Mouse (Mus musculus) stomach, embryonic 15.5 days (tissue): Measurements from ENCODE around the gene Dglucy. TPM values are rescaled to one million over a fixed set of nuclear protein-coding genes. Genes with fewer than 3 reads are reported as not detected.

Experiments used
- ATAC-seq: fragments of 200-750 bp; cut with Nextera tagmentation; 2 replicates; pipeline ENCODE4 v1.8.0; 2017; ENCODE audit warnings: low read depth, moderate number of reproducible peaks, moderate TSS enrichment; ENCODE audit not compliant: insufficient read depth, low FRiP score
- H3K27ac ChIP-seq: fragments of 300-500 bp; sonication (generic); 2 replicates; pipeline ENCODE4 v1.5.1; 2015; ENCODE audit warnings: mild to moderate bottlenecking, inconsistent platforms
- H3K27me3 ChIP-seq: fragments of 300-500 bp; sonication (generic); replicated peaks from 2 replicates; pipeline ENCODE4 v1.6.1; 2015; ENCODE audit warnings: inconsistent platforms
- H3K36me3 ChIP-seq: fragments of 300-500 bp; sonication (generic); 2 replicates; pipeline ENCODE4 v1.6.1; 2015; ENCODE audit warnings: inconsistent platforms
- H3K4me1 ChIP-seq: fragments of 300-500 bp; sonication (generic); 2 replicates; pipeline ENCODE4 v1.6.1; 2015; ENCODE audit warnings: inconsistent platforms
- H3K4me2 ChIP-seq: fragments of 300-500 bp; sonication (generic); 2 replicates; pipeline ENCODE4 v1.6.1; 2015; ENCODE audit warnings: mild to moderate bottlenecking, inconsistent platforms
- H3K4me3 ChIP-seq: fragments of 300-500 bp; sonication (generic); replicated peaks from 2 replicates; pipeline ENCODE4 v1.5.1; 2015; ENCODE audit warnings: inconsistent platforms
- H3K9ac ChIP-seq: fragments of 300-500 bp; sonication (generic); 2 replicates; pipeline ENCODE4 v1.6.1; 2015; ENCODE audit warnings: inconsistent platforms
- H3K9me3 ChIP-seq: fragments of 300-500 bp; sonication (generic); 2 replicates; pipeline ENCODE4 v1.6.1; 2016; ENCODE audit warnings: inconsistent platforms
- WGBS: fragments of 180-500 bp; shearing (Covaris S2); methylation state at CpG from one replicate; pipeline ENCODE4 v1.1.7; 2015; 5-methylcytosine and 5-hydroxymethylcytosine counted together
- polyA plus RNA-seq: library from polyadenylated mRNA; unstranded; fragments of >200 nt; fragmentation: Nextera tagmentation; extraction: Ambion mirVana; gene quantifications from 2 replicates; pipeline ENCODE4 v1.2.1, GENCODE M21; 2015

Gene Dglucy
- polyA plus RNA-seq, 1 experiment from 2014 or later, result 4.1 TPM

GRCm38 (mm10) chr12:100924646-100925339 lies 145.9 kb downstream of the Dglucy start:
- H3K4me1 ChIP-seq, result no peaks in the 10 kb centered on the region
- no peaks in the 10 kb centered on the region for H3K36me3 ChIP-seq
- no peak overlapping the region for H3K4me2 ChIP-seq
- H3K27ac ChIP-seq, result no peak overlapping the region
- H3K9ac ChIP-seq, result no peak overlapping the region
- 87% methylated on average over 15 of the region's 15 CpGs for WGBS
- H3K9me3 ChIP-seq, result no peaks in the 10 kb centered on the region
- no peaks in the 10 kb centered on the region for H3K27me3 ChIP-seq
- no peak overlapping the region for H3K4me3 ChIP-seq
- ATAC-seq, result no peak

- no peaks in the 10 kb centered on the region for H3K9me3 ChIP-seq
- H3K36me3 ChIP-seq, result no peaks in the 10 kb centered on the region
- no peaks in the 10 kb centered on the region for H3K27me3 ChIP-seq
- H3K9ac ChIP-seq, result no peak overlapping the region
- no peak overlapping the region for H3K27ac ChIP-seq
- 71% methylated on average over 14 of the region's 14 CpGs for WGBS
- no peak overlapping the region for H3K4me3 ChIP-seq
- H3K4me2 ChIP-seq, result no peak overlapping the region
- no peak; the same call in 1 of the 2 replicates for ATAC-seq
- no peaks in the 10 kb centered on the region for H3K4me1 ChIP-seq
These were observed 147.1 kb downstream of the Dglucy start for GRCm38 (mm10) chr12:100925644-100926619.

- Histone ChIP-seq H3K4me1 (no peaks in the 10 kb centered on the region), H3K9me3 (no peaks in the 10 kb centered on the region), H3K27ac (no peak overlapping the region), H3K9ac (no peak overlapping the region), H3K36me3 (0 out of 2 replicates have a peak, but pooled peaks cover 5% of the 10 kb centered on the region), H3K4me3 (no peak overlapping the region), H3K4me2 (no peak overlapping the region), H3K27me3 (no peaks in the 10 kb centered on the region)
- WGBS, result 88% methylated on average over 9 of the region's 9 CpGs
- no peak for ATAC-seq
These were observed 149.4 kb downstream of the Dglucy start for GRCm38 (mm10) chr12:100928286-100928685.

GRCm38 (mm10) chr12:100931653-100932052 lies 152.8 kb downstream of the Dglucy start:
- H3K4me1 ChIP-seq, result no peaks in the 10 kb centered on the region
- H3K27ac ChIP-seq, result no peak overlapping the region
- no peak overlapping the region for H3K9ac ChIP-seq
- H3K9me3 ChIP-seq, result no peaks in the 10 kb centered on the region
- H3K4me2 ChIP-seq, result no peak overlapping the region
- H3K4me3 ChIP-seq, result no peak overlapping the region
- no peak for ATAC-seq
- H3K27me3 ChIP-seq, result no peaks in the 10 kb centered on the region
- 94% methylated on average over 14 of the region's 14 CpGs for WGBS
- H3K36me3 ChIP-seq, result 0 out of 2 replicates have a peak, but pooled peaks cover 5% of the 10 kb centered on the region

- Histone ChIP-seq H3K4me3 (no peak overlapping the region), H3K4me1 (peaks cover 6% of the 10 kb centered on the region; the same call in 1 of the 2 replicates), H3K27me3 (no peaks in the 10 kb centered on the region), H3K4me2 (no peak overlapping the region), H3K36me3 (0 out of 2 replicates have a peak, but pooled peaks cover 5% of the 10 kb centered on the region), H3K27ac (no peak overlapping the region), H3K9ac (no peak overlapping the region), H3K9me3 (no peaks in the 10 kb centered on the region)
- no peak for ATAC-seq
- 77% methylated on average over 5 of the region's 5 CpGs for WGBS
These were observed 155.9 kb downstream of the Dglucy start for GRCm38 (mm10) chr12:100934796-100935195.

GRCm38 (mm10) chr12:100936116-100936515 lies 157.3 kb downstream of the Dglucy start:
- no peak for ATAC-seq
- no peaks in the 10 kb centered on the region for H3K27me3 ChIP-seq
- no peak overlapping the region for H3K27ac ChIP-seq
- H3K4me2 ChIP-seq, result no peak overlapping the region
- 0 out of 2 replicates have a peak, but pooled peaks cover 5% of the 10 kb centered on the region for H3K36me3 ChIP-seq
- 4% methylated on average over 2 of the region's 2 CpGs for WGBS
- no peaks in the 10 kb centered on the region for H3K9me3 ChIP-seq
- no peak overlapping the region for H3K4me3 ChIP-seq
- H3K4me1 ChIP-seq, result peaks cover 6% of the 10 kb centered on the region; the same call in 1 of the 2 replicates
- no peak overlapping the region for H3K9ac ChIP-seq

- H3K27ac ChIP-seq, result no peak overlapping the region
- no peak overlapping the region for H3K4me3 ChIP-seq
- H3K27me3 ChIP-seq, result no peaks in the 10 kb centered on the region
- H3K9me3 ChIP-seq, result no peaks in the 10 kb centered on the region
- 80% methylated on average over 4 of the region's 4 CpGs for WGBS
- H3K36me3 ChIP-seq, result 0 out of 2 replicates have a peak, but pooled peaks cover under 1% of the 10 kb centered on the region
- H3K4me1 ChIP-seq, result peaks cover 6% of the 10 kb centered on the region; the same call in 1 of the 2 replicates
- no peak overlapping the region for H3K9ac ChIP-seq
- H3K4me2 ChIP-seq, result no peak overlapping the region
- ATAC-seq, result no peak
These were observed 157.9 kb downstream of the Dglucy start for GRCm38 (mm10) chr12:100936737-100937136.

GRCm38 (mm10) chr12:100937441-100938360 lies 158.8 kb downstream of the Dglucy start:
- 66% methylated on average over 21 of the region's 21 CpGs for WGBS
- Histone ChIP-seq H3K27ac (peak overlapping the region; percentile 71), H3K36me3 (no peaks in the 10 kb centered on the region; the same call in 1 of the 2 replicates), H3K4me2 (no peak overlapping the region), H3K27me3 (no peaks in the 10 kb centered on the region), H3K9me3 (no peaks in the 10 kb centered on the region), H3K4me3 (no peak overlapping the region), H3K4me1 (peaks cover 6% of the 10 kb centered on the region; the same call in 1 of the 2 replicates), H3K9ac (no peak overlapping the region)
- ATAC-seq, result no peak; the same call in 1 of the 2 replicates

GRCm38 (mm10) chr12:100941361-100941760 lies 162.5 kb downstream of the Dglucy start:
- Histone ChIP-seq H3K4me2 (no peak overlapping the region), H3K4me3 (no peak overlapping the region), H3K4me1 (peaks cover 6% of the 10 kb centered on the region; the same call in 1 of the 2 replicates), H3K9ac (no peak overlapping the region), H3K36me3 (peaks cover under 1% of the 10 kb centered on the region), H3K27ac (no peak overlapping the region), H3K9me3 (no peaks in the 10 kb centered on the region), H3K27me3 (no peaks in the 10 kb centered on the region)
- no peak for ATAC-seq
- 80% methylated on average over 3 of the region's 3 CpGs for WGBS

GRCm38 (mm10) chr12:100943146-100943545 lies 164.3 kb downstream of the Dglucy start:
- no peaks in the 10 kb centered on the region for H3K27me3 ChIP-seq
- no peak overlapping the region for H3K4me2 ChIP-seq
- 61% methylated on average over 4 of the region's 4 CpGs for WGBS
- H3K9me3 ChIP-seq, result no peaks in the 10 kb centered on the region
- H3K27ac ChIP-seq, result no peak overlapping the region
- no peaks in the 10 kb centered on the region for H3K4me1 ChIP-seq
- no peak overlapping the region for H3K9ac ChIP-seq
- H3K4me3 ChIP-seq, result no peak overlapping the region
- peaks cover 10% of the 10 kb centered on the region for H3K36me3 ChIP-seq
- ATAC-seq, result no peak

GRCm38 (mm10) chr12:100944921-100945336 lies 166.1 kb downstream of the Dglucy start:
- no peaks in the 10 kb centered on the region for H3K4me1 ChIP-seq
- H3K36me3 ChIP-seq, result peaks cover 10% of the 10 kb centered on the region
- ATAC-seq, result no peak
- no peaks in the 10 kb centered on the region for H3K27me3 ChIP-seq
- H3K4me3 ChIP-seq, result no peak overlapping the region
- no peak overlapping the region for H3K4me2 ChIP-seq
- no peak overlapping the region for H3K27ac ChIP-seq
- 83% methylated on average over 21 of the region's 21 CpGs for WGBS
- no peak overlapping the region for H3K9ac ChIP-seq
- H3K9me3 ChIP-seq, result no peaks in the 10 kb centered on the region
